Mouse (Mus musculus): Measurements from ENCODE around the gene Ppp1r2. TPM values are rescaled to one million over a fixed set of nuclear protein-coding genes. Genes with fewer than 3 reads are reported as not detected.

The Ppp1r2 gene
- total and polyA plus RNA-seq, 2 experiments from 2014 or later = 63.2 to 101 TPM

GRCm38 (mm10) chr16:31256151-31256550 lies 18.9 kb downstream of the Ppp1r2 start:
- H3K27ac ChIP-seq (ENCODE audit: low read depth, low read length) = no peak overlapping the region
- H3K27me3 ChIP-seq (ENCODE audit: insufficient read depth, low read length) = no peaks in the 10 kb centered on the region
- ATAC-seq (ENCODE audit: low FRiP score) = no peak
- H3K4me2 ChIP-seq (ENCODE audit: low read depth, low read length, poor library complexity, severe bottlenecking) = no peak overlapping the region
- WGBS = 90% methylated on average over 2 of the region's 2 CpGs
- no peak overlapping the region for H3K9ac ChIP-seq (replicated peaks; ENCODE audit: low read length, poor library complexity, severe bottlenecking)
- H3K4me3 ChIP-seq (ENCODE audit: low read depth, low read length) = no peak overlapping the region
- peaks cover 16% of the 10 kb centered on the region; the same call in 1 of the 2 replicates for H3K36me3 ChIP-seq (ENCODE audit: insufficient read depth, low read length)
- H3K4me1 ChIP-seq (ENCODE audit: insufficient read depth, low read length) = no peaks in the 10 kb centered on the region
- DNase-seq (ENCODE audit: low spot score) = no peak
- no peak for TF ChIP-seq CTCF (IDR thresholded peaks at IDR 0.05)
- H3K9me3 ChIP-seq (ENCODE audit: low read length) = no peaks in the 10 kb centered on the region

DNA sequence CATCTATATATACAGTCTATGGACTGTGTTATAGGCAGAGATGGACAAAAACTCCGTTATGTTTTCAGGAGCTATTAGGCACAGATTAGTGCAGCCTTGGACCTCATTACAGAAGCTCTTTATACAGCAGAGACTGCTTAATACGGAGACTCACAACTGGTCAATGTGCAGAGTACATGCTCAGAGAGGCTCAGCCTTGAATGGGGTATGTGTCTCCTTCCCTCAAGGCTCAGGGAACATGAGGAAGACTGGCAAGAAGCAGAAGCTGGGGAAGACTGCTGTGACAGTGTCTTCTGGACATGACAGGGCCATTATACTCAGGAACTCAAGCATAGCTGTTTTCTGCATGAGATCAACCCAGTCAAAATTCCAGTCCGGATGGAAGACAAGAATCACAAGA lies 19.4 kb downstream of the Ppp1r2 start:
- Histone ChIP-seq H3K27me3 (ENCODE audit: insufficient read depth, low read length) (no peaks in the 10 kb centered on the region), H3K4me1 (ENCODE audit: insufficient read depth, low read length) (no peaks in the 10 kb centered on the region), H3K36me3 (ENCODE audit: insufficient read depth, low read length) (peaks cover 17% of the 10 kb centered on the region; the same call in 1 of the 2 replicates), H3K4me3 (ENCODE audit: low read depth, low read length) (no peak overlapping the region), H3K4me2 (ENCODE audit: low read depth, low read length, poor library complexity, severe bottlenecking) (no peak overlapping the region), H3K27ac (ENCODE audit: low read depth, low read length) (no peak overlapping the region), H3K9me3 (ENCODE audit: low read length) (no peaks in the 10 kb centered on the region), H3K9ac (replicated peaks; ENCODE audit: low read length, poor library complexity, severe bottlenecking) (no peak overlapping the region)
- TF ChIP-seq CTCF (IDR thresholded peaks at IDR 0.05) = no peak
- 56% methylated on average over 3 of the region's 3 CpGs for WGBS
- ATAC-seq (ENCODE audit: low FRiP score) = no peak; the same call in 1 of the 2 replicates
- peak; percentile 11 for DNase-seq (ENCODE audit: low spot score)

- Histone ChIP-seq H3K4me1 (ENCODE audit: insufficient read depth, low read length) (no peaks in the 10 kb centered on the region), H3K27ac (ENCODE audit: low read depth, low read length) (no peak overlapping the region), H3K36me3 (ENCODE audit: insufficient read depth, low read length) (peaks cover 4% of the 10 kb centered on the region; the same call in 1 of the 2 replicates), H3K9ac (replicated peaks; ENCODE audit: low read length, poor library complexity, severe bottlenecking) (no peak overlapping the region), H3K27me3 (ENCODE audit: insufficient read depth, low read length) (no peaks in the 10 kb centered on the region), H3K4me2 (ENCODE audit: low read depth, low read length, poor library complexity, severe bottlenecking) (no peak overlapping the region), H3K4me3 (ENCODE audit: low read depth, low read length) (no peak overlapping the region), H3K9me3 (ENCODE audit: low read length) (no peaks in the 10 kb centered on the region)
- 87% methylated on average over 3 of the region's 3 CpGs for WGBS
- ATAC-seq (ENCODE audit: low FRiP score) = no peak
- no peak for DNase-seq (ENCODE audit: low spot score)
- TF ChIP-seq CTCF (IDR thresholded peaks at IDR 0.05) = no peak
Measured at GRCm38 (mm10) chr16:31249401-31249800, 25.7 kb downstream of the Ppp1r2 start.

GRCm38 (mm10) chr16:31248717-31249116 lies 26.4 kb downstream of the Ppp1r2 start:
- no peak for TF ChIP-seq CTCF (IDR thresholded peaks at IDR 0.05)
- Histone ChIP-seq H3K4me3 (ENCODE audit: low read depth, low read length) (no peak overlapping the region), H3K9ac (replicated peaks; ENCODE audit: low read length, poor library complexity, severe bottlenecking) (no peak overlapping the region), H3K4me2 (ENCODE audit: low read depth, low read length, poor library complexity, severe bottlenecking) (no peak overlapping the region), H3K4me1 (ENCODE audit: insufficient read depth, low read length) (no peaks in the 10 kb centered on the region), H3K27me3 (ENCODE audit: insufficient read depth, low read length) (no peaks in the 10 kb centered on the region), H3K9me3 (ENCODE audit: low read length) (no peaks in the 10 kb centered on the region), H3K27ac (ENCODE audit: low read depth, low read length) (no peak overlapping the region), H3K36me3 (ENCODE audit: insufficient read depth, low read length) (peaks cover 4% of the 10 kb centered on the region; the same call in 1 of the 2 replicates)
- 78% methylated on average over 13 of the region's 13 CpGs for WGBS
- DNase-seq (ENCODE audit: low spot score) = no peak
- ATAC-seq (ENCODE audit: low FRiP score) = no peak

DNA sequence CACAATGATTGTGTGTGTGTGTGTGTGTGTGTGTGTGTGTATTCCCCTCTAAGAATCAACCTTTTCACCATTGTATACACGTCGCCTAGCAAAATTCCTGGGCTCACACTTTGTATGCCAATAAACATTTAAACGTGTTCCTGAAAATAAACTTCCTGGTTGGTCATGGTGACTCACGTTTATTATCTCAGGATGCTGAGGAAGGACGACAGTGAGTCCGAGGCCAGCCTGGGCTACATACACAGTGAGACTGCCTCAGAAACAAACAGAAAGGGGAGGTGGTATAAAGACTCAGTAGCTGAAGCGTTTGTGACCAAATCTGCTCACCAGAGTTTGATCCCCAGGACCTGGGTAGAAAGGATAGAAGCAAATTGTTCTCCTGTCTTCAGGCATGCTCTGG lies 27.6 kb downstream of the Ppp1r2 start:
- 83% methylated on average over 7 of the region's 7 CpGs for WGBS
- H3K9ac ChIP-seq (replicated peaks; ENCODE audit: low read length, poor library complexity, severe bottlenecking) = no peak overlapping the region
- no peaks in the 10 kb centered on the region for H3K4me1 ChIP-seq (ENCODE audit: insufficient read depth, low read length)
- H3K4me2 ChIP-seq (ENCODE audit: low read depth, low read length, poor library complexity, severe bottlenecking) = no peak overlapping the region
- no peak overlapping the region for H3K27ac ChIP-seq (ENCODE audit: low read depth, low read length)
- no peak for TF ChIP-seq CTCF (IDR thresholded peaks at IDR 0.05)
- H3K9me3 ChIP-seq (ENCODE audit: low read length) = no peaks in the 10 kb centered on the region
- ATAC-seq (ENCODE audit: low FRiP score) = no peak
- DNase-seq (ENCODE audit: low spot score) = no peak
- H3K27me3 ChIP-seq (ENCODE audit: insufficient read depth, low read length) = no peaks in the 10 kb centered on the region
- H3K36me3 ChIP-seq (ENCODE audit: insufficient read depth, low read length) = peaks cover 2% of the 10 kb centered on the region; the same call in 1 of the 2 replicates
- H3K4me3 ChIP-seq (ENCODE audit: low read depth, low read length) = no peak overlapping the region

- H3K9ac ChIP-seq (replicated peaks; ENCODE audit: low read length, poor library complexity, severe bottlenecking) = no peak overlapping the region
- no peaks in the 10 kb centered on the region for H3K4me1 ChIP-seq (ENCODE audit: insufficient read depth, low read length)
- H3K27ac ChIP-seq (ENCODE audit: low read depth, low read length) = no peak overlapping the region
- peak; percentile 35 for TF ChIP-seq CTCF (IDR thresholded peaks at IDR 0.05)
- no peaks in the 10 kb centered on the region for H3K27me3 ChIP-seq (ENCODE audit: insufficient read depth, low read length)
- DNase-seq (ENCODE audit: low spot score) (no peak), ATAC-seq (ENCODE audit: low FRiP score) (no peak)
- no peak overlapping the region for H3K4me3 ChIP-seq (ENCODE audit: low read depth, low read length)
- H3K4me2 ChIP-seq (ENCODE audit: low read depth, low read length, poor library complexity, severe bottlenecking) = no peak overlapping the region
- H3K9me3 ChIP-seq (ENCODE audit: low read length) = no peaks in the 10 kb centered on the region
- 82% methylated on average over 3 of the region's 3 CpGs for WGBS
- no peaks in the 10 kb centered on the region for H3K36me3 ChIP-seq (ENCODE audit: insufficient read depth, low read length)
Measured at GRCm38 (mm10) chr16:31244053-31244452, 31.0 kb downstream of the Ppp1r2 start.

Data from midbrain, postnatal 0 days (tissue).